Mouse (Mus musculus): ENCODE data around the gene 9330182L06Rik. TPM values are rescaled to one million over a fixed set of nuclear protein-coding genes. Genes with fewer than 3 reads are reported as not detected.

The 9330182L06Rik gene
- polyA plus RNA-seq, 1 experiment from 2014 or later, result 2.1 TPM

- no peak for ATAC-seq (replicated peaks; ENCODE audit: low FRiP score)
- no peaks in the 10 kb centered on the region for H3K9me3 ChIP-seq (replicated peaks)
- 82% methylated on average over 8 of the region's 8 CpGs for WGBS
- H3K4me3 ChIP-seq (replicated peaks), result no peak overlapping the region
- no peak overlapping the region for H3K4me2 ChIP-seq
- H3K9ac ChIP-seq, result no peak overlapping the region
- no peaks in the 10 kb centered on the region for H3K4me1 ChIP-seq
- no peaks in the 10 kb centered on the region for H3K36me3 ChIP-seq
- H3K27ac ChIP-seq, result no peak overlapping the region
- H3K27me3 ChIP-seq, result no peaks in the 10 kb centered on the region
These were observed 73.7 kb downstream of the 9330182L06Rik start for GRCm38 (mm10) chr5:9339511-9340173.

GRCm38 (mm10) chr5:9344581-9344980 lies 78.7 kb downstream of the 9330182L06Rik start:
- Histone ChIP-seq H3K9me3 (replicated peaks) (no peaks in the 10 kb centered on the region), H3K4me3 (replicated peaks) (no peak overlapping the region), H3K9ac (no peak overlapping the region), H3K36me3 (no peaks in the 10 kb centered on the region), H3K4me2 (no peak overlapping the region), H3K27ac (no peak overlapping the region), H3K4me1 (no peaks in the 10 kb centered on the region), H3K27me3 (no peaks in the 10 kb centered on the region)
- no peak for ATAC-seq (replicated peaks; ENCODE audit: low FRiP score)
- 66% methylated on average over 5 of the region's 5 CpGs for WGBS

- no peak for ATAC-seq (replicated peaks; ENCODE audit: low FRiP score)
- no peaks in the 10 kb centered on the region for H3K27me3 ChIP-seq
- no peaks in the 10 kb centered on the region for H3K36me3 ChIP-seq
- H3K9ac ChIP-seq, result no peak overlapping the region
- H3K9me3 ChIP-seq (replicated peaks), result no peaks in the 10 kb centered on the region
- H3K4me2 ChIP-seq, result no peak overlapping the region
- no peaks in the 10 kb centered on the region for H3K4me1 ChIP-seq
- H3K27ac ChIP-seq, result no peak overlapping the region
- WGBS, result 84% methylated on average over 10 of the region's 10 CpGs
- H3K4me3 ChIP-seq (replicated peaks), result no peak overlapping the region
These were observed 79.2 kb downstream of the 9330182L06Rik start for GRCm38 (mm10) chr5:9345038-9345617.

GRCm38 (mm10) chr5:9345625-9346024 lies 79.7 kb downstream of the 9330182L06Rik start:
- no peak for ATAC-seq (replicated peaks; ENCODE audit: low FRiP score)
- no peak overlapping the region for H3K9ac ChIP-seq
- H3K27me3 ChIP-seq, result no peaks in the 10 kb centered on the region
- H3K4me1 ChIP-seq, result no peaks in the 10 kb centered on the region
- 87% methylated on average over 3 of the region's 3 CpGs for WGBS
- no peak overlapping the region for H3K4me2 ChIP-seq
- no peaks in the 10 kb centered on the region for H3K36me3 ChIP-seq
- no peak overlapping the region for H3K27ac ChIP-seq
- no peaks in the 10 kb centered on the region for H3K9me3 ChIP-seq (replicated peaks)
- H3K4me3 ChIP-seq (replicated peaks), result no peak overlapping the region

GRCm38 (mm10) chr5:9346510-9346909 lies 80.6 kb downstream of the 9330182L06Rik start:
- no peaks in the 10 kb centered on the region for H3K9me3 ChIP-seq (replicated peaks)
- no peaks in the 10 kb centered on the region for H3K36me3 ChIP-seq
- H3K27me3 ChIP-seq, result no peaks in the 10 kb centered on the region
- H3K9ac ChIP-seq, result no peak overlapping the region
- H3K4me3 ChIP-seq (replicated peaks), result no peak overlapping the region
- H3K4me1 ChIP-seq, result no peaks in the 10 kb centered on the region
- WGBS, result 72% methylated on average over 4 of the region's 4 CpGs
- no peak for ATAC-seq (replicated peaks; ENCODE audit: low FRiP score)
- no peak overlapping the region for H3K4me2 ChIP-seq
- H3K27ac ChIP-seq, result no peak overlapping the region

GRCm38 (mm10) chr5:9352163-9352562 lies 86.2 kb downstream of the 9330182L06Rik start:
- Histone ChIP-seq H3K9ac (no peak overlapping the region), H3K27ac (no peak overlapping the region), H3K9me3 (replicated peaks) (no peaks in the 10 kb centered on the region), H3K36me3 (no peaks in the 10 kb centered on the region), H3K4me2 (no peak overlapping the region), H3K4me1 (no peaks in the 10 kb centered on the region), H3K4me3 (replicated peaks) (no peak overlapping the region), H3K27me3 (no peaks in the 10 kb centered on the region)
- WGBS, result 86% methylated on average over 5 of the region's 5 CpGs
- no peak for ATAC-seq (replicated peaks; ENCODE audit: low FRiP score)

GRCm38 (mm10) chr5:9352646-9353045 lies 86.7 kb downstream of the 9330182L06Rik start:
- H3K36me3 ChIP-seq, result no peaks in the 10 kb centered on the region
- no peak overlapping the region for H3K4me3 ChIP-seq (replicated peaks)
- no peak overlapping the region for H3K4me2 ChIP-seq
- H3K27ac ChIP-seq, result no peak overlapping the region
- no peak overlapping the region for H3K9ac ChIP-seq
- 50% methylated on average over 1 of the region's 1 CpGs for WGBS
- ATAC-seq (replicated peaks; ENCODE audit: low FRiP score), result no peak
- H3K9me3 ChIP-seq (replicated peaks), result no peaks in the 10 kb centered on the region
- no peaks in the 10 kb centered on the region for H3K4me1 ChIP-seq
- no peaks in the 10 kb centered on the region for H3K27me3 ChIP-seq

- no peak for ATAC-seq (replicated peaks; ENCODE audit: low FRiP score)
- no peak overlapping the region for H3K27ac ChIP-seq
- WGBS, result 85% methylated on average over 1 of the region's 1 CpGs
- no peaks in the 10 kb centered on the region for H3K36me3 ChIP-seq
- H3K4me3 ChIP-seq (replicated peaks), result no peak overlapping the region
- H3K4me2 ChIP-seq, result no peak overlapping the region
- no peaks in the 10 kb centered on the region for H3K9me3 ChIP-seq (replicated peaks)
- H3K4me1 ChIP-seq, result no peaks in the 10 kb centered on the region
- no peak overlapping the region for H3K9ac ChIP-seq
- no peaks in the 10 kb centered on the region for H3K27me3 ChIP-seq
These were observed 88.3 kb downstream of the 9330182L06Rik start for GRCm38 (mm10) chr5:9354257-9354656.

- Histone ChIP-seq H3K4me1 (no peaks in the 10 kb centered on the region), H3K9ac (no peak overlapping the region), H3K9me3 (replicated peaks) (no peaks in the 10 kb centered on the region), H3K4me3 (replicated peaks) (no peak overlapping the region), H3K36me3 (no peaks in the 10 kb centered on the region), H3K27me3 (no peaks in the 10 kb centered on the region), H3K4me2 (no peak overlapping the region), H3K27ac (no peak overlapping the region)
- 50% methylated on average over 2 of the region's 2 CpGs for WGBS
- ATAC-seq (replicated peaks; ENCODE audit: low FRiP score), result no peak
These were observed 92.2 kb downstream of the 9330182L06Rik start for GRCm38 (mm10) chr5:9358076-9358475.

GRCm38 (mm10) chr5:9361982-9362661 lies 96.2 kb downstream of the 9330182L06Rik start:
- Histone ChIP-seq H3K9ac (no peak overlapping the region), H3K36me3 (no peaks in the 10 kb centered on the region), H3K4me2 (no peak overlapping the region), H3K27ac (no peak overlapping the region), H3K4me1 (no peaks in the 10 kb centered on the region), H3K9me3 (replicated peaks) (no peaks in the 10 kb centered on the region), H3K27me3 (no peaks in the 10 kb centered on the region), H3K4me3 (replicated peaks) (no peak overlapping the region)
- WGBS, result 84% methylated on average over 7 of the region's 7 CpGs
- ATAC-seq (replicated peaks; ENCODE audit: low FRiP score), result no peak

- no peaks in the 10 kb centered on the region for H3K27me3 ChIP-seq
- no peaks in the 10 kb centered on the region for H3K4me1 ChIP-seq
- H3K9me3 ChIP-seq (replicated peaks), result no peaks in the 10 kb centered on the region
- H3K4me2 ChIP-seq, result no peak overlapping the region
- H3K4me3 ChIP-seq (replicated peaks), result no peak overlapping the region
- WGBS, result 53% methylated on average over 1 of the region's 1 CpGs
- no peak overlapping the region for H3K9ac ChIP-seq
- H3K27ac ChIP-seq, result no peak overlapping the region
- no peak for ATAC-seq (replicated peaks; ENCODE audit: low FRiP score)
- H3K36me3 ChIP-seq, result no peaks in the 10 kb centered on the region
These were observed 99.0 kb downstream of the 9330182L06Rik start for GRCm38 (mm10) chr5:9364937-9365336.

- no peak overlapping the region for H3K9ac ChIP-seq
- H3K4me2 ChIP-seq, result no peak overlapping the region
- no peak overlapping the region for H3K4me3 ChIP-seq (replicated peaks)
- H3K27ac ChIP-seq, result no peak overlapping the region
- H3K36me3 ChIP-seq, result no peaks in the 10 kb centered on the region
- no peaks in the 10 kb centered on the region for H3K4me1 ChIP-seq
- WGBS, result 65% methylated on average over 11 of the region's 11 CpGs
- H3K9me3 ChIP-seq (replicated peaks), result no peaks in the 10 kb centered on the region
- ATAC-seq (replicated peaks; ENCODE audit: low FRiP score), result no peak
- no peaks in the 10 kb centered on the region for H3K27me3 ChIP-seq
These were observed 102.2 kb downstream of the 9330182L06Rik start for GRCm38 (mm10) chr5:9367920-9368692.
